Mouse (Mus musculus) G1E (cell line): ENCODE data around the gene Cask.

Source experiments
- CTCF ChIP-seq: IDR thresholded peaks from 2 replicates; pipeline ENCODE4 v1.5.1; 2012; ENCODE audit warnings: low read depth, low read length, inconsistent platforms, mixed read lengths
- GATA1 ChIP-seq: IDR thresholded peaks from 2 replicates; pipeline ENCODE4 v1.6.1; 2012; ENCODE audit warnings: borderline replicate concordance, low read length, inconsistent platforms, mixed read lengths
- GATA2 ChIP-seq: IDR thresholded peaks from 2 replicates; pipeline ENCODE4 v1.6.1; 2012; ENCODE audit warnings: low read depth, low read length, inconsistent platforms, borderline replicate concordance
- POLR2AphosphoS5 ChIP-seq: IDR thresholded peaks from 2 replicates; pipeline ENCODE4 v1.6.1; 2012; ENCODE audit warnings: low read depth, low read length, inconsistent platforms; ENCODE audit not compliant: insufficient replicate concordance

- no peak for TF ChIP-seq CTCF
- no peak for TF ChIP-seq GATA1
- no peak for TF ChIP-seq POLR2AphosphoS5
- TF ChIP-seq GATA2 = no peak
These were observed 146.1 kb downstream of the Cask start for GRCm38 (mm10) chrX:13705051-13705450.
